Mouse (Mus musculus): ENCODE measurements at regions not wholly inside any gene's neighbourhood (a gene's known extent, or its start where the extent isn't known, plus 50 kb on each side); places are given as distances from the start of the nearest gene placed in this dataset.

- H3K4me3 ChIP-seq (ENCODE audit: insufficient read depth, low read length), result no peak overlapping the region
- H3K27ac ChIP-seq (ENCODE audit: insufficient read depth, low read length), result no peak overlapping the region
- TF ChIP-seq POLR2A (IDR thresholded peaks at IDR 0.05; ENCODE audit: low read depth, low read length) (no peak), CTCF (IDR thresholded peaks at IDR 0.05; ENCODE audit: borderline replicate concordance, insufficient read depth, low read length) (no peak)
- no peaks in the 10 kb centered on the region for H3K4me1 ChIP-seq (ENCODE audit: control insufficient read depth, insufficient read depth, low read length)
Measured at GRCm38 (mm10) chr13:56360803-56361202, 64.5 kb upstream of the Cxcl14 start.

- Histone ChIP-seq H3K4me3 (ENCODE audit: insufficient read depth, low read length) (no peak overlapping the region), H3K4me1 (ENCODE audit: control insufficient read depth, insufficient read depth, low read length) (no peaks in the 10 kb centered on the region), H3K27ac (ENCODE audit: insufficient read depth, low read length) (no peak overlapping the region)
- TF ChIP-seq POLR2A (IDR thresholded peaks at IDR 0.05; ENCODE audit: low read depth, low read length) (no peak), CTCF (IDR thresholded peaks at IDR 0.05; ENCODE audit: borderline replicate concordance, insufficient read depth, low read length) (no peak)
Measured at GRCm38 (mm10) chr13:56362238-56362637, 64.2 kb upstream of the Gm3045 start.

- no peaks in the 10 kb centered on the region for H3K4me1 ChIP-seq (ENCODE audit: control insufficient read depth, insufficient read depth, low read length)
- no peak for TF ChIP-seq POLR2A (IDR thresholded peaks at IDR 0.05; ENCODE audit: low read depth, low read length)
- no peak for TF ChIP-seq CTCF (IDR thresholded peaks at IDR 0.05; ENCODE audit: borderline replicate concordance, insufficient read depth, low read length)
- no peak overlapping the region for H3K27ac ChIP-seq (ENCODE audit: insufficient read depth, low read length)
- no peak overlapping the region for H3K4me3 ChIP-seq (ENCODE audit: insufficient read depth, low read length)
Measured at GRCm38 (mm10) chr13:56362646-56363045, 63.7 kb upstream of the Gm3045 start.

GRCm38 (mm10) chr13:56369600-56369999 lies 56.8 kb upstream of the Gm3045 start:
- Histone ChIP-seq H3K4me3 (ENCODE audit: insufficient read depth, low read length) (no peak overlapping the region), H3K27ac (ENCODE audit: insufficient read depth, low read length) (no peak overlapping the region), H3K4me1 (ENCODE audit: control insufficient read depth, insufficient read depth, low read length) (no peaks in the 10 kb centered on the region)
- TF ChIP-seq POLR2A (IDR thresholded peaks at IDR 0.05; ENCODE audit: low read depth, low read length) (no peak), CTCF (IDR thresholded peaks at IDR 0.05; ENCODE audit: borderline replicate concordance, insufficient read depth, low read length) (no peak)

- H3K27ac ChIP-seq (ENCODE audit: insufficient read depth, low read length), result no peak overlapping the region
- no peak for TF ChIP-seq POLR2A (IDR thresholded peaks at IDR 0.05; ENCODE audit: low read depth, low read length)
- TF ChIP-seq CTCF (IDR thresholded peaks at IDR 0.05; ENCODE audit: borderline replicate concordance, insufficient read depth, low read length), result no peak
- H3K4me3 ChIP-seq (ENCODE audit: insufficient read depth, low read length), result no peak overlapping the region
- H3K4me1 ChIP-seq (ENCODE audit: control insufficient read depth, insufficient read depth, low read length), result no peaks in the 10 kb centered on the region
Measured at GRCm38 (mm10) chr13:56371374-56371773, 55.0 kb upstream of the Gm3045 start.

- Histone ChIP-seq H3K4me1 (ENCODE audit: control insufficient read depth, insufficient read depth, low read length) (no peaks in the 10 kb centered on the region), H3K27ac (ENCODE audit: insufficient read depth, low read length) (no peak overlapping the region), H3K4me3 (ENCODE audit: insufficient read depth, low read length) (no peak overlapping the region)
- TF ChIP-seq CTCF (IDR thresholded peaks at IDR 0.05; ENCODE audit: borderline replicate concordance, insufficient read depth, low read length), result no peak
- no peak for TF ChIP-seq POLR2A (IDR thresholded peaks at IDR 0.05; ENCODE audit: low read depth, low read length)
Measured at GRCm38 (mm10) chr13:56372003-56372725, 54.2 kb upstream of the Gm3045 start.

- TF ChIP-seq CTCF (IDR thresholded peaks at IDR 0.05; ENCODE audit: borderline replicate concordance, insufficient read depth, low read length) (0 out of 2 replicates have a peak, but pooled peaks have one; percentile 7), POLR2A (IDR thresholded peaks at IDR 0.05; ENCODE audit: low read depth, low read length) (no peak)
Measured at GRCm38 (mm10) chr13:56372727-56373126, 53.7 kb upstream of the Gm3045 start.

More at GRCm38 (mm10) chr13:56372727-56373126, 53.7 kb upstream of the Gm3045 start:
- H3K4me3 ChIP-seq (ENCODE audit: insufficient read depth, low read length), result no peak overlapping the region
- no peak overlapping the region for H3K27ac ChIP-seq (ENCODE audit: insufficient read depth, low read length)
- H3K4me1 ChIP-seq (ENCODE audit: control insufficient read depth, insufficient read depth, low read length), result no peaks in the 10 kb centered on the region
